Mouse (Mus musculus) megakaryocyte, embryonic 14.5 days (primary cell): ENCODE measurements around the gene Mfsd6l. TPM values are rescaled to one million over a fixed set of nuclear protein-coding genes. Genes with fewer than 3 reads are reported as not detected.

Source experiments
- H3K27me3 ChIP-seq: replicated peaks from 2 replicates; pipeline ENCODE3; 2012; ENCODE audit warnings: inconsistent platforms
- H3K36me3 ChIP-seq: replicated peaks from 2 replicates; pipeline ENCODE3; 2012; ENCODE audit warnings: low read length, inconsistent platforms, mixed read lengths
- H3K4me1 ChIP-seq: 2 replicates; pipeline ENCODE4 v1.6.1; 2012; ENCODE audit warnings: inconsistent platforms
- H3K4me3 ChIP-seq: replicated peaks from 2 replicates; pipeline ENCODE3; 2012; ENCODE audit warnings: moderate library complexity, mild to moderate bottlenecking, inconsistent platforms
- H3K9me3 ChIP-seq: 2 replicates; pipeline ENCODE4 v1.6.1; 2012; ENCODE audit warnings: inconsistent platforms
- FLI1 ChIP-seq: IDR thresholded peaks from 2 replicates; pipeline ENCODE4 v1.6.1; 2012; ENCODE audit warnings: low read length, inconsistent platforms, mixed read lengths
- GATA1 ChIP-seq: IDR thresholded peaks from 3 replicates; pipeline ENCODE4 v1.6.1; 2012; ENCODE audit warnings: mixed read lengths, low read length, inconsistent platforms, borderline replicate concordance
- polyA plus RNA-seq: library from polyadenylated mRNA; stranded (reverse); fragments of >175 nt; gene quantifications from 2 replicates; pipeline ENCODE4 v1.2.3, GENCODE M21; 2012; ENCODE audit warnings: low replicate concordance; ENCODE audit not compliant: insufficient read depth

Gene Mfsd6l
- polyA plus RNA-seq, 1 experiment = 0.04 TPM

- H3K4me1 ChIP-seq = peaks cover 5% of the 10 kb centered on the region; the same call in 1 of the 2 replicates
- no peak overlapping the region for H3K4me3 ChIP-seq
- H3K27me3 ChIP-seq = peaks cover 27% of the 10 kb centered on the region
- TF ChIP-seq GATA1 = no peak
- H3K36me3 ChIP-seq = no peaks in the 10 kb centered on the region
- H3K9me3 ChIP-seq = no peaks in the 10 kb centered on the region
Observed at GRCm38 (mm10) chr11:68570861-68571260, 14.9 kb downstream of the Mfsd6l start.

- Histone ChIP-seq H3K9me3 (no peaks in the 10 kb centered on the region), H3K27me3 (peaks cover 39% of the 10 kb centered on the region), H3K4me3 (no peak overlapping the region), H3K4me1 (no peaks in the 10 kb centered on the region), H3K36me3 (no peaks in the 10 kb centered on the region)
- TF ChIP-seq FLI1 = no peak
- no peak for TF ChIP-seq GATA1
Observed at GRCm38 (mm10) chr11:68577076-68577475, 21.1 kb downstream of the Mfsd6l start.

- H3K36me3 ChIP-seq = no peaks in the 10 kb centered on the region
- no peaks in the 10 kb centered on the region for H3K9me3 ChIP-seq
- H3K27me3 ChIP-seq = peaks cover 35% of the 10 kb centered on the region
- TF ChIP-seq FLI1 (no peak), GATA1 (no peak)
- H3K4me3 ChIP-seq = no peak overlapping the region
- H3K4me1 ChIP-seq = no peaks in the 10 kb centered on the region
Observed at GRCm38 (mm10) chr11:68579462-68579881, 23.5 kb downstream of the Mfsd6l start.

GRCm38 (mm10) chr11:68580566-68580965, 24.6 kb downstream of the Mfsd6l start:
- H3K9me3 ChIP-seq = no peaks in the 10 kb centered on the region
- TF ChIP-seq GATA1 (no peak), FLI1 (no peak)
- H3K4me3 ChIP-seq = no peak overlapping the region
- H3K27me3 ChIP-seq = peaks cover 38% of the 10 kb centered on the region
- no peaks in the 10 kb centered on the region for H3K36me3 ChIP-seq
- H3K4me1 ChIP-seq = no peaks in the 10 kb centered on the region

- Histone ChIP-seq H3K4me1 (no peaks in the 10 kb centered on the region), H3K36me3 (no peaks in the 10 kb centered on the region), H3K4me3 (no peak overlapping the region), H3K27me3 (peaks cover 40% of the 10 kb centered on the region), H3K9me3 (no peaks in the 10 kb centered on the region)
- no peak for TF ChIP-seq FLI1
- TF ChIP-seq GATA1 = no peak
Observed at GRCm38 (mm10) chr11:68583225-68583624, 27.2 kb downstream of the Mfsd6l start.

GRCm38 (mm10) chr11:68583906-68584480, 28.0 kb downstream of the Mfsd6l start:
- H3K36me3 ChIP-seq = no peaks in the 10 kb centered on the region
- no peaks in the 10 kb centered on the region for H3K9me3 ChIP-seq
- H3K4me3 ChIP-seq = no peak overlapping the region
- TF ChIP-seq FLI1 = no peak
- no peak for TF ChIP-seq GATA1
- H3K4me1 ChIP-seq = no peaks in the 10 kb centered on the region
- H3K27me3 ChIP-seq = peaks cover 39% of the 10 kb centered on the region

GRCm38 (mm10) chr11:68585890-68586289, 29.9 kb downstream of the Mfsd6l start:
- TF ChIP-seq GATA1 = no peak
- no peak for TF ChIP-seq FLI1
- H3K4me3 ChIP-seq = no peak overlapping the region
- no peaks in the 10 kb centered on the region for H3K36me3 ChIP-seq
- H3K9me3 ChIP-seq = no peaks in the 10 kb centered on the region
- peaks cover 41% of the 10 kb centered on the region for H3K27me3 ChIP-seq
- H3K4me1 ChIP-seq = no peaks in the 10 kb centered on the region

GRCm38 (mm10) chr11:68586721-68587120, 30.7 kb downstream of the Mfsd6l start, which contains the start of gene Ccdc42:
TSS of gene Ccdc42 (plus strand) at chr11:68587021.
- H3K4me3 ChIP-seq = no peak within 1 kb of the TSS
- no peaks in the 10 kb centered on the region for H3K9me3 ChIP-seq
- no peaks in the 10 kb centered on the region for H3K36me3 ChIP-seq
- peaks cover 46% of the 10 kb centered on the region for H3K27me3 ChIP-seq
- no peaks in the 10 kb centered on the region for H3K4me1 ChIP-seq
- TF ChIP-seq GATA1 (no peak), FLI1 (no peak)

GRCm38 (mm10) chr11:68589055-68589809, 33.2 kb downstream of the Mfsd6l start:
- Histone ChIP-seq H3K9me3 (no peaks in the 10 kb centered on the region), H3K4me3 (no peak overlapping the region), H3K27me3 (peaks cover 51% of the 10 kb centered on the region), H3K4me1 (no peaks in the 10 kb centered on the region), H3K36me3 (no peaks in the 10 kb centered on the region)
- TF ChIP-seq FLI1 = no peak
- TF ChIP-seq GATA1 = no peak

- Histone ChIP-seq H3K27me3 (peaks cover 49% of the 10 kb centered on the region), H3K36me3 (no peaks in the 10 kb centered on the region), H3K4me3 (no peak overlapping the region), H3K9me3 (no peaks in the 10 kb centered on the region), H3K4me1 (no peaks in the 10 kb centered on the region)
- TF ChIP-seq GATA1 = no peak
- TF ChIP-seq FLI1 = no peak
Observed at GRCm38 (mm10) chr11:68591708-68592107, 35.7 kb downstream of the Mfsd6l start.
